Mouse (Mus musculus) liver, embryonic 16.5 days (tissue): Measurements from ENCODE around the gene Ctnnd1. TPM values are rescaled to one million over a fixed set of nuclear protein-coding genes. Genes with fewer than 3 reads are reported as not detected.

Experiments used
- ATAC-seq: fragments of 200-750 bp; cut with Nextera tagmentation; 2 replicates; pipeline ENCODE4 v1.8.0; 2017; ENCODE audit warnings: low read depth, mild to moderate bottlenecking, moderate number of reproducible peaks, moderate library complexity
- H3K27ac ChIP-seq: fragments of 300-500 bp; sonication (generic); 2 replicates; pipeline ENCODE4 v1.5.1; 2014; ENCODE audit warnings: mild to moderate bottlenecking, low read length
- H3K27me3 ChIP-seq: fragments of 300-500 bp; sonication (generic); 2 replicates; pipeline ENCODE4 v1.6.1; 2014; ENCODE audit warnings: low read depth, low read length, mixed read lengths; ENCODE audit not compliant: control insufficient read depth, insufficient read depth
- H3K36me3 ChIP-seq: fragments of 300-500 bp; sonication (generic); 2 replicates; pipeline ENCODE4 v1.6.1; 2014; ENCODE audit warnings: mild to moderate bottlenecking; ENCODE audit not compliant: control insufficient read depth, insufficient read depth
- H3K4me1 ChIP-seq: fragments of 300-500 bp; sonication (generic); 2 replicates; pipeline ENCODE4 v1.6.1; 2014; ENCODE audit warnings: low read depth, low read length, mixed read lengths; ENCODE audit not compliant: control insufficient read depth
- H3K4me2 ChIP-seq: fragments of 300-500 bp; sonication (generic); 2 replicates; pipeline ENCODE4 v1.6.1; 2014; ENCODE audit warnings: low read depth, low read length, mixed read lengths
- H3K4me3 ChIP-seq: fragments of 300-500 bp; sonication (generic); 2 replicates; pipeline ENCODE4 v1.5.1; 2014; ENCODE audit warnings: low read depth, mild to moderate bottlenecking, low read length
- H3K9ac ChIP-seq: fragments of 300-500 bp; sonication (generic); 2 replicates; pipeline ENCODE4 v1.6.1; 2014; ENCODE audit warnings: low read depth, low read length
- H3K9me3 ChIP-seq: fragments of 300-500 bp; sonication (generic); replicated peaks from 2 replicates; pipeline ENCODE4 v1.6.1; 2016; ENCODE audit warnings: low read length; ENCODE audit not compliant: control insufficient read depth
- WGBS: fragments of 180-500 bp; shearing (Covaris S2); extraction: QIAGEN DNeasy Blood & Tissue Kit; methylation state at CpG from one replicate; pipeline ENCODE4 v1.1.7; 2014; ENCODE audit not compliant: insufficient replicate concordance; 5-methylcytosine and 5-hydroxymethylcytosine counted together
- polyA plus RNA-seq: library from polyadenylated mRNA; unstranded; fragments of >200 nt; fragmentation: Nextera tagmentation; extraction: Ambion mirVana; gene quantifications from 2 replicates; pipeline ENCODE4 v1.2.1, GENCODE M21; 2015

Ctnnd1 gene
- polyA plus RNA-seq, 1 experiment from 2014 or later: 16.0 TPM

DNA sequence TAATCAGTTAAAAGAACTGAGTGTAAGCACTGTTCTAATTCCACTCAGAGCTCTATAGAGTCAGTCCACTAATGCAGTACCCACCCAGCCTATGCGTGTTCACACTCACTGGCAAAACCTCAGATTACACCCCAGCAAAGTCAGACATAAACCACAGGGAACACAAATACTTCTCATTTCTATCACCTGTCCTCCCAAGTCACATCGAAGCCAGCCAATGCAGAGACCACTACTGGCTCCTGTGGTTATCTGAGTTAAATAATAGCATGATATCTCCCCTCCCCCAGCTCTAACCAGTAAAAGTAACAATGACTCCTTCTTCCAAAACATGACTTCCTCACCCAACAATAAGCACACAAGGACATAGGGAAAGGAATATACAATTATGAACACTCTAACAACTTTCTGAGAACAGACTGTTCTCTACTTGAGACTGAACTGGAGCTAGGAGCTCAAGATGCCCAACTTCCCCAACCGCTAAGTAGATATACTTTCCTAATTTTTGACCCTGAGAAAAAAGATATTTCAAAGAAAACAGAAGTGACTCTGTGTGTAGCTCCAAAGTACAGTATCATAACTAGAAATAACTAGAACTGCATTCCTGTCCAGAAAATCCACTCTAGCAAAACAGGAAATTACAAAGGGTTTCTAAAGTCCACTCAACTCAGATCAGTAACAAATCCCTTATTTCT is 27.0 kb downstream of the Ctnnd1 start:
- Histone ChIP-seq H3K9ac (no peak overlapping the region), H3K36me3 (peaks cover 7% of the 10 kb centered on the region), H3K4me3 (no peak overlapping the region), H3K27me3 (no peaks in the 10 kb centered on the region), H3K4me2 (no peak overlapping the region), H3K27ac (peak overlapping the region; percentile 21), H3K9me3 (no peaks in the 10 kb centered on the region), H3K4me1 (peaks cover 27% of the 10 kb centered on the region)
- 36% methylated on average over 3 of the region's 3 CpGs for WGBS
- ATAC-seq: no peak

DNA sequence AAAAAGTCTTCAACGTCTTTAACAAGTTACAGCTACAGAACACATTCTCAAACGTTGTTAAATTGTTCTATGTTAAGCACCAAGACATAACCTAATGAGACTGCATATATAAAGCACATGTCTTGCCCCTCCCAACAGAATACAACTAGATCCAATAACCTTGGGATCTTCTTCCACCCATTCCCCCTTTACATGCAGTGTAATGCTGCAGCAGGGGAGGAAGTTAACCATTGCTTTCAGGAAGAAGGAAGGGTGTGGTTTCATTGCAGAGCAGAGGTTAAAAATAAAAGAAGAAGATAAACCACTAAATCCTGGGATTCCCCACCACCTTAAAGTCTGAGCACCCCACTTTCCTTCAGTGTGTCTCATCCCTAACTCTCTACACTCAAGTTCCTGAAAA is 27.9 kb downstream of the Ctnnd1 start:
- Histone ChIP-seq H3K4me2 (no peak overlapping the region), H3K4me3 (no peak overlapping the region), H3K4me1 (peaks cover 27% of the 10 kb centered on the region), H3K27me3 (no peaks in the 10 kb centered on the region), H3K9ac (no peak overlapping the region), H3K36me3 (peaks cover 7% of the 10 kb centered on the region), H3K27ac (no peak overlapping the region), H3K9me3 (no peaks in the 10 kb centered on the region)
- ATAC-seq: no peak
- 66% methylated on average over 2 of the region's 2 CpGs for WGBS

DNA sequence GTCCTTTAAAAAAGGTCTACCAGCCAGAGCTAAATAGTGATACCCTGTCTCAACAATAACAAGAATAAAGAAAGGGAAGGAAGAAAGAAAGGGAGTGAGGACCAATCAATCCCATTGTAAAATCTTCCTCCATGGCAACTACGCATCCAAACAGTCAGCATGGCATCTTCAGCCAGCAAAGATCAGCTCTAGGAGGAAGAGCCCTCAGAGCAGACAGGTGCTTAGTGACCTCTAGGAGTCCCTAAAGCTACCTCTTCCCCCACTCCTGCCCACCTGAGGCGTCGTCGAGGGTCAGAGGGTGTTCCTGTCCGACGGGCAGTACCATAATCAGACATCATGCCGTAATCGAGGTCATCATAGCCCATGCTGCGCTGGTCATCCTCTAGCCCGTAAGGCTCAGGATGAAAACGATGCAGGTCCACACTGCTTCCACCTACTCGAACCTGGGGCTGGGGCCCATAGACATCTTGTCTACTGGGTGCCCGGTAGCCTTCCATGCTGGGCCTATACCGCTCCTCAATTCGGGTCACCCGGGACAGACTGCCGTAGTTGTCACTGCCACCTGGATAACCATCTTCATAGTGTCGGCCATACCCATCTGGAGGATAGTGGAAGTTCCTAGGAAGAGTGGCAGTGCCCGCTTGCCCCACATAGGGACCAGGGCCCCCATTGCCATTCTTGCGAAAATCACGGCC is 30.8 kb downstream of the Ctnnd1 start:
- peaks cover 18% of the 10 kb centered on the region for H3K4me1 ChIP-seq
- no peak overlapping the region for H3K4me3 ChIP-seq
- H3K36me3 ChIP-seq: peaks cover 18% of the 10 kb centered on the region
- H3K9me3 ChIP-seq: no peaks in the 10 kb centered on the region
- H3K27me3 ChIP-seq: no peaks in the 10 kb centered on the region
- no peak overlapping the region for H3K9ac ChIP-seq
- H3K27ac ChIP-seq: no peak overlapping the region
- WGBS: 86% methylated on average over 21 of the region's 21 CpGs
- H3K4me2 ChIP-seq: no peak overlapping the region
- no peak for ATAC-seq

DNA sequence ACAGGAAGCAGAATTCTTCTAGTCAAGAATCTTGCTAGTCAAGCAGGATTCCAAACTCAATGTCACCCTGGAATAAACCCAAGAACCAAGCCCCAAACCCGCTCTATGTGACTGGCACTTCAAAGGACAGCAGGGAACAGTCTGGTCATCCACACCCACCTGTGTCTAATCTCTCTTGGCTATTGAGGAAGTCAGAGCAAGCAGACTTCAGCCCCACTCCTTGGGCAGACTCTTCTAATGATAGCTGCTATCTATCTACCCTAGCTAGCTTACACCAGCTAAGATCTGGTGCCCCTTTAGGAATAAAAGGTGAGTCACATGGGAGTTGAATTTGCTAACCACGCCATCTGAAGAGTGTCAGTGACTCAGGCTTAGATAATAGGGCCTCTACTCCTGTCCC is 31.7 kb downstream of the Ctnnd1 start:
- Histone ChIP-seq H3K36me3 (peaks cover 20% of the 10 kb centered on the region), H3K4me1 (peaks cover 14% of the 10 kb centered on the region), H3K9ac (no peak overlapping the region), H3K27ac (no peak overlapping the region), H3K27me3 (no peaks in the 10 kb centered on the region), H3K9me3 (no peaks in the 10 kb centered on the region), H3K4me2 (no peak overlapping the region), H3K4me3 (no peak overlapping the region)
- WGBS: 41% methylated on average over 2 of the region's 2 CpGs
- no peak for ATAC-seq

DNA sequence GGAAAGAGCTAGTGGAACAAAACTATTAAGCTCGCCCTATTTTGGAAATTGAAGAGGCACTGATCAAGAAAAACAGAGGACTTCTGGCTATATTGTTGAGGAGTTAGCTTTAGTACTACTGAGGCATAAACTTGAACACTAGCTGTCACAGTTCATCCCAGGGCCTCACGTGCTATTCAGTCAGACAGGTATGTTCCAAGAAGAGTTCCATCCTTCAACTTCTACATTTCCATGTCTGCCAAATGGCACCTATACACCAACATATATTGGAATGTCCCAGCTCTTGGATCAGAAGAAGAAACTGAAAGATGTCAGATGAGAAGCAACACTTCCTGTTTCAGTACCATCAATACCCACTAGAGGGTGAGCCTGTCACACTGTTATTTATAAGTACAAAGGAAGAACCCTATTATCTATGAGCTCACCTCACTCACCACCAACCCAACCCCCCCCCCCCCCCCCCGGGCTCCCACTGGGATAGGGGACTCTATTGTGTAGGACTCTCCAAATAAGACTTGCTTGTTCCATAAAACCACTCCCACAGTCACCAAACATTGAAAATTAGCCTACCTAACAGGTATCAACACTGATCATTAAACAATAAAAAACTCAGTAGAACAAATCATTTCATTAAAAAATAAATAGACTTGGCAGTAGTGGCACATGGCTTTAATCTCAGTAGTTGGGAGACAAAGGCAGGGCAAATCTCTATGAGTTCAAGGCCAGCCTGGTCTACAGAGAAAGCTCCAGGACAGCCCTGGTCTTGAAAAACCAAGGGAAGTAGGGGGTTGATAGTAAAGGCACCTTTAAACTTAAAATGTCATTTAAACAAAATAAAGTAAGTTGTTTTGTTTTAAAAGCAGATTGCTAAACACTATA is 32.7 kb downstream of the Ctnnd1 start:
- peaks cover 25% of the 10 kb centered on the region for H3K36me3 ChIP-seq
- H3K9me3 ChIP-seq: no peaks in the 10 kb centered on the region
- H3K4me1 ChIP-seq: peaks cover 6% of the 10 kb centered on the region; the same call in 1 of the 2 replicates
- no peaks in the 10 kb centered on the region for H3K27me3 ChIP-seq
- peak; percentile 45; the same call in 1 of the 2 replicates for ATAC-seq
- no peak overlapping the region for H3K4me2 ChIP-seq
- WGBS: 43% methylated on average over 3 of the region's 3 CpGs
- H3K27ac ChIP-seq: no peak overlapping the region
- H3K4me3 ChIP-seq: no peak overlapping the region
- H3K9ac ChIP-seq: no peak overlapping the region

DNA sequence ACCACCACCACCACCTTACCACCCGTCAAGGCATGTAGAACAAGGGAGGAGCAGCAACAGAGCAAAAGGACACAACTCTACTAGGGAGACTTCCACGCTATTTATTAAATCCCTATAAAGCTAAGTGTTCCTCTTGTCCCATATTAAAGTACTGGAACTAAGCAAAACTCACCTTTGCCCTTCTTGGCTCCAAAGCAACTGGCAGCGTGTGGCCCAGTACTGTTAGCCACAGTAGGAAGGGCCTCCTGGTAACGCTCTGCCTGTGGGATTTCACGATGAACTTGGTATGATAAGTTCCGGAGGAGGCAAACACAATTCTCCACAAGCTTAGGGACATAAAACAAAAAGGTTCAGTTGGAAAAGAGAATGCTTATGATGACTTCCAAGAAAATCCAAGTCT is 37.8 kb downstream of the Ctnnd1 start:
- ATAC-seq: no peak
- Histone ChIP-seq H3K27ac (no peak overlapping the region), H3K4me1 (peaks cover 3% of the 10 kb centered on the region; the same call in 1 of the 2 replicates), H3K9me3 (no peaks in the 10 kb centered on the region), H3K4me2 (no peak overlapping the region), H3K36me3 (peaks cover 32% of the 10 kb centered on the region), H3K9ac (no peak overlapping the region), H3K4me3 (no peak overlapping the region), H3K27me3 (no peaks in the 10 kb centered on the region)
- 87% methylated on average over 6 of the region's 6 CpGs for WGBS

DNA sequence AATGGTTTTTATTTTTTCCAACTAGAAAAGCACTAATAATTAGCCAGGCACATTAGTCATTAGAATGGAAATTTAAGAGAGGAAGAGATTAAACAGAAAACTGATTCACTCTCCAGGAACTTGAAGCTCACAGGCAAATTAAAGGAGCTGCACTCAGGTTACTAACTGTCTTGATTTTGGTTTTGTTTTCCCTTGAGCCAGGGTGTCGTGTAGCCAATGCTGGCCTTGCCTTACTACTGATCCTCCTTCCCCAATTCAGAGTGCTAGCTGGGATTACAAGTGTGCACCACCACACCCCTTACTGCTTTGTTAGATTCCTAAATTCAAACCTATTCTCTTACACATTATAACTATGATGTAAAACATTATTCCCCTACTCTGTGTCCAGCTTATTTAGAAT is 42.7 kb downstream of the Ctnnd1 start:
- no peak for ATAC-seq
- Histone ChIP-seq H3K27ac (no peak overlapping the region), H3K4me1 (no peaks in the 10 kb centered on the region), H3K9me3 (no peaks in the 10 kb centered on the region), H3K27me3 (no peaks in the 10 kb centered on the region), H3K36me3 (peaks cover 23% of the 10 kb centered on the region), H3K9ac (no peak overlapping the region), H3K4me2 (no peak overlapping the region), H3K4me3 (no peak overlapping the region)
- 62% methylated on average over 1 of the region's 1 CpGs for whole genome bisulfite sequencing

DNA sequence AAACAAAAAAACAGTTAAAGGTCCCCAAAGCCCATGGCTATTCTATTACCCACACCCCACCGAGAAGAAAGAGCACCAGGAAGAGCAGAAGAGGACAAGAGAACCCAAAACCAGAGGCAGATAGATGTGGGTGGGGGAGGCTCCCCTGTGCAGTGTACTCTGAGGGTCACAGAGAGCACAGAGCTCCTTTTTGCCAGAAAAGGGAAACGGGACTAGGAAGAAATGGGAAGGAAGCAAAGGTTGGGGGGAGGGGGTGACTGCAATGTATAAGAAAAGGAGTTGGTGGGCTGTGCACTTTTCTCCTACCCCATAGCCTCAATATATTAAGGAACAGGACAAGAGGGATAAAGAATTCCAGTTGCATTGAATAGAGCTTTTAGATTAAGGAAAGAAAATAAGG is 49.6 kb downstream of the Ctnnd1 start:
- no peaks in the 10 kb centered on the region for H3K4me1 ChIP-seq
- H3K4me2 ChIP-seq: no peak overlapping the region
- H3K9me3 ChIP-seq: no peaks in the 10 kb centered on the region
- H3K4me3 ChIP-seq: no peak overlapping the region
- peaks cover 8% of the 10 kb centered on the region for H3K36me3 ChIP-seq
- ATAC-seq: no peak
- H3K9ac ChIP-seq: no peak overlapping the region
- WGBS: 50% methylated on average over 2 of the region's 2 CpGs
- no peak overlapping the region for H3K27ac ChIP-seq
- H3K27me3 ChIP-seq: no peaks in the 10 kb centered on the region
